Mouse (Mus musculus) cerebellum, postnatal 4 days (tissue): ENCODE measurements at regions not wholly inside any gene's neighbourhood (a gene's known extent, or its start where the extent isn't known, plus 50 kb on each side); places are given as distances from the start of the nearest gene placed in this dataset.

ENCODE experiments used
- DNase-seq, 2 experiments: peaks; one replicate each; pipeline ENCODE4 v3.0.0; 2022; ENCODE audit warnings: low spot score in 2 of 2, mixed read lengths in 1 of 2

DNA sequence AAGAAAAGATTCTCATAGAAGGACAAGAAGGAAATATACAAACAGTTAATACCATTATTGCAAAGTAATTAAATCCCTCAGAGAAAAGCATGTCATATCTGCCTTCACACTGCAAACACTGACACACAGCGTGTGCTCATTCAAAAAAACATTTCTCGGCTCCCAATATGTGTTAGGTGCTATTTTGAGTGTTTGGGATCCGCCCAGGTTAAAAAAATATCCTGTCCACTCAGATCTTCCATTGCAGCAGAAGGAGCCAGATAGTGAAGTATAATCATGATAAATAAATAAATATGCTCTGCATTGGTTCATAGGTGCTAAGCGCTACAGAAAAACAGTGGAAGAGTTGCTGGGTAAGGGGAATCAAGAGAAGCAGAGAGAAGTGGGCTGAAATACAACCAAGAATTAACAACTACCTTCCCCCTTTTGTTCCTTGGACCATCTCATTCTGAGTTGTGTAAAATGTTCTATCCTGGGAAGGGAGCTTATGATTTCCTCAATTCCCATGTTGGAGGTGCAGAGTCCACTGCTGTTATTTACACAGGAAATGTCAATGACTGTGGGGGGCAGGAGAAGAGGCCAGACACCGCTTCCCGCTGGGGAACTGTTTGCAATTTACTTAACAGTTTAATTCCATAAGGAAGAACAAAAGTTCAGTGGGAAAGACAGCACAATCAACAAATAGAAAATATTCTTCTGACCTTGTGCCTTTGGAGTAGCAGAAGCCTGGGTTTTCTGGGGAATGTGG lies 139.9 kb downstream of the Tle1 start:
- no peak for DNase-seq

DNA sequence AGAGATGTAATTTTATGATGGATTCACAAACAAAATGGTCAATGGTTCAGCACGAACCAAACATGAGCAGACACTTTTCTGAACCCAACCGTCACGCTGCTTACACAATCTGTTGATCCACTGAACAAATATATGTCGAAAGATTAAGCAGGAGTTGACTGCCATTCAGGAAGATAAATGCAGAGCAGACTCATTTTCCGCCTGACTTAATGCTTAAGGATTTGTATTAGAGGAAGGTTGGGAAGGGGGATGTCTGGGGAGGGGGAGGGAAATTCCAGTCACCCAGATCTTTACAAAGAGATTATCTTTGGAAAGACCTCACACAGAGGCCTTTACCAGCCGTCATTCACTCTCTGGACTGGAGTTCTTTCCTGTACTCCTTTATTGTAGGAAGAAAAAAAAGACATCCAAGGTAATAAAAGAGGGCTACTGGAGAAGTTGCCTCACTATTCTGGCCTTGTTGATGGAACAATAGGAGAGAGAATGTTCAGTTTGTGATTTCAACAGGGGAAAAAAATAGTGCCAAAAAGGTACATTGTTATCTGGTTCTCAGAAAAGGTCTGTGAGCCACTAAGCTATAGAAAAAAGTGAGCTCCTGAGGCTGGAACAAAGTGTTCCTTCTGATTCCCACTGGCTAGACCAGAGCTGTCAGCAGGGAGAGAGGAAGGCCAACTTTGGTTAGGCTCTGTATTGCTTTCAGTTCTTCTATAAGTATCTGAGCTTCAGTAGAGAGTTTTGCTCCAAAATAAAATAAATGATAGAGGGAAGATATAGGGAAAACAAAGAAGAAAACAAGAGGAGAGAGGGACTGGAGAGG lies 150.9 kb downstream of the Tle1 start:
- DNase-seq = no peak

DNA sequence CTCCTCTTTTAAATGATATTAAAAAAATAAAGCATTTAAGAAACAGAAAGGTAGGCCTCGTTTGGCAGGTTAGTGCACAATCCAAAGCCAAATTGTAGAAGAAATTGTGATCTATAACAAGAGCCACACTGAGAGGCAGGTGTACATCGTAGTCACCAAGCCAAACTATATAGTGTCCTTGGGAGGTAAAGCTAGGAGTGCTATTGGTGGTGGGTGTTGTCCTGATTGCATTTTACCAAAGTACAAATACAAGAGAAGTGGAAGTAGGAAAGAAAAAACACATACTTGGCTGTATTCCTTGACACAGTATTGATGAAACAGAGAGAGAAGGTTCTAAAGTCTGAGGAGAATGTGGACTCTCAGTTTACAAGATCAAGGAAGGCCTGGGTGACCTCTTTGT lies 178.6 kb downstream of the Tle1 start:
- DNase-seq = no peak

DNA sequence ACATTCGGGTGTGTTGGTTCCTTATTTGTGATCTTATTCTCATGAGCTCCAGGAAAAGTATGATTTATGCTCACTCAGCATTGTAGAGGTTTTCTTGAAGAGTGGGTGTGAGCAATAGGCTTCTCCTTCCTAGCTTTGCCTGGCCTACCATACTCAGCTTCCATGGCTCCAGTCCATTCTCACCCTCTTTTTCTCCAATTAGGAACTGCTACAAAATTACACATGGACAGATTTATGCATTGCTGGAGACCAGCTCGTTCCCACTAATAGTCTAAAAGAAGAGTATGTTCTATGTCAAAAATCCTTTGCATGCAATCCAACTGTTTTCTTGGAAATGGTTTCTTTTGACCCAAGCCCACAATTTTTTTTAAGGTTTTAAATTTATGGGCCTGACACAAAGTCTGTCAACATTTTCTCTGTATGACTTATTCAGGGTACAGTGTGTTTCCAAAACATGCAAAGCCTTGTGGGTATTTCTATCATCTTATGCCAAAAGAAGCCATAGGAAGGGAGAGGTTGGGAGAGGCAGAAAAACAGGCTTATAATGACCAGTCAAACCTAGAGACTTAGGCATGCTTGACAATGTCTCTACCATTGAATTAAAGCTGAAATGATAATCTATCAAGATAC lies 186.4 kb downstream of the Tle1 start:
- no peak for DNase-seq

DNA sequence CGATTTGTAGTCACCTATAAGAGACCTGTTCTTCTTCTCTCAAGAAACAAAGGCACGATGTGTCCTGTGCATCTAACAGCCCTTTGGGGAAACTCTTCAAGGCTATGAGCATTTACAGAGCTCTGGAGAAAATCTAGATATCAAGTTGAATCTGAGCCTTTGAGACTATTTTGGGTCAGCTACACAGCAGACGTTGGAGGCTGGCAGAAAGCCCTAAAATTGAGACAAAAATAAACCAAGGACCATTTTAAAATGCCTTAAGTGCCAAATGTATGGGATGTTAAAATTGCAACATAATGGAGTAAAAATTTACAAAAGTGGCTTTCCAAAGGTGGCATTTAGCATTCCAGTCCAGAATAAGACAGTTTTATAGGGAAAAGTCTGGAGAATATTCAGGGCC lies 187.1 kb downstream of the Tle1 start:
- DNase-seq = no peak

DNA sequence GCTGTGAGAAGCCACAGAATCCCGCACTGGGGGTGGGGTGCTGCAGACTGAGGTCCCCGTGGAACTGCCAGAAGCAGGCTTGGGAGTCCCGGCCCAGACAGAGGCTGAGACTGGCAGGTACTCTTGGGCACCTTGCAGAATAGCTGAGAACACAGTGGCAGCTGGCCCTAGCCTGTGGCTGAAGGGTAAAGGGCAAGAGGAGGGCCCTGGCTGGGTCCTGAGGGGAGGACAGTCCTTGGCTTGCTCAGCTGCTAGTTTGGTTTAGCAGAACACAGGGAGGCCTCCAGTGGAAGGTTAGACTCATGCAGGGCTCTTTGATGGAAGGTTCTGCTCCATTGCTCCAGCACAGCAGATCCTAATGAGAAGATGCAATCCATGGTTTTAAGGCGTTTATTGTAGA lies 190.4 kb downstream of the Tle1 start:
- DNase-seq = no peak

DNA sequence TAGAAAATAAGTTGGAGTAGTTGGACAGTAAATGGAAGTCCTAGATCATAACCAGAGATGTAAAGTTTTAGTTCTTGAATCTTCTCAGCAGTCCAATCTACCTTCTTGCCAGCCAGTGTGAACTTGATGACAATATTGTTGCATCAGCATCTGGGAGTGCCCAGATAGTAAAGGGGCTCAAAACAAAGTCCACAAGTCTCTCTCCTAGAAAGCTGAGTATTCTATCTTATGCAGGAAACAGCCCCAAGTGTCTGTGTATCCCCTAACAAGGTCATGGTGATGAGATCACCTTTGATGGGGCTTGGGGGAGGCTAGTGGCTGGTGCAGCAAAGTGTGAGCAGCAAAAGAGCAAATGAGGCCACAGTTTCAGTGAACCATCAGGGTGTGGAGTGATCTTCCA lies 194.8 kb downstream of the Tle1 start:
- no peak for DNase-seq

DNA sequence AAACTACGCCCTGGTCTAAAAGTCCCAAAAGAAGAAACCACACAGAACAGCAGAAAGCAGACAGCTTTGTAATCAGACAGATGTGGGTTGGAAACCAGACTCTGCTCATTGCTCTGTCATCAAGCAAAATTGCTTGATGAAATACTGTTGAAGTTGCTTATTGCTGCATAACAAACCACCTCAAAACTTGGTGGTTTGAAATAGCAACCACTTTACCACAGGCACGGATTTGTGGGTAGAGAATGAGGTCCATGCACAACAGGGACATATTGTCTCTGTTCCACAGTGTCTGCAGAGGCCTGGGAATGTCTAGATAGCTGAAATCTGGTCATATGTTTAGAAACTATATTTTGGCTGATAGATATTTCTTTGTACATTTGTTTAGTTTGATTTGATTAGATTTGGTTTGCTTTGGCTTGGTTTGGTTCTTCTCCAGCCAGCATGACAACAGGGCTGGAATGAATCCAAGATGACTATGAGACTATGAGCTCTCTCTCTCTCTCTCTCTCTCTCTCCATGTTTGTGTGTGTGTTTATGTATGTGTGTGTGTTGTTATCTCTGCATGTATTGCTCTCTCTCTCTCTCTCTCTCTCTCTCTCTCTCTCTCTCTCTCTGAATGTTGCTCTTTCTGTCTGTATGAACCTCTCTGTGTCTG lies 199.4 kb downstream of the Tle1 start:
- no peak for DNase-seq

DNA sequence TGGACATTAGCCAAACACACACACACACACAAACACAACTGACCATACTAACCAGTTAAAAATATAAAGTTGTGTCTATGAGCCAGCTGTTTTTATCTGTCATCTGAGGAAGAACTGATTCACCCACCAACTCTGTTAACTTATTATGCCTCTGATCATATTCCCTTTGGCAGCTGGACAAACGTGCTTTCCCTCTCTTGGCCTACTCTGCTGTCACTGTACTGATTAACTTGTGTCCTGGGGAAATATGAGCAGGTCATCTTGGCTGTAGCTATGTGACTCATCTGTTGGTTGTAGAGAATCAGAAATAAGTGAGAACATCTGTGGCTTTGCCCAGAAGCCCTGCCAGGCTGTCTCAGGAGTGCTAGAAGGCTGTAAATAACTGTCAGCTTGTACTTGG lies 210.9 kb upstream of the Gm11232 start:
- DNase-seq = peak in 1 of 2 experiments; percentile 0

DNA sequence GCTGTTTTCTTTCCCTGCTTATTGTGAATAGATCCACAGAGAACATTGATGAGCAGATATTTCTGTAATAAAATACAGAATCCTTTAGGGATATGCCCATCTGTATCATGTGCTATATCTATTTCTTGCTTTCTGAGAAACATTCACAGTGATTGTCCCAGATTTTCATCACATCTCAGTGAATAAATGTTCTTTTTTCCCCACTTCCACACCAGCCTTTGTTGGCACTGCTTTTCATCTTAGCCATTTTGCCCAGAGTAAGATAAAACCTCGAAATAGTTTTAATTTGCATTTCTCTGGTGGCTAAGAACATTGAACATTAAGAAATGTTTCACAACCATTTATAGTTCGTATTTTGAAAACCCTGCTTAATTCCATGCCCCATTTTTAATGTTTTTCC lies 195.7 kb upstream of the Gm11232 start:
- no peak for DNase-seq

DNA sequence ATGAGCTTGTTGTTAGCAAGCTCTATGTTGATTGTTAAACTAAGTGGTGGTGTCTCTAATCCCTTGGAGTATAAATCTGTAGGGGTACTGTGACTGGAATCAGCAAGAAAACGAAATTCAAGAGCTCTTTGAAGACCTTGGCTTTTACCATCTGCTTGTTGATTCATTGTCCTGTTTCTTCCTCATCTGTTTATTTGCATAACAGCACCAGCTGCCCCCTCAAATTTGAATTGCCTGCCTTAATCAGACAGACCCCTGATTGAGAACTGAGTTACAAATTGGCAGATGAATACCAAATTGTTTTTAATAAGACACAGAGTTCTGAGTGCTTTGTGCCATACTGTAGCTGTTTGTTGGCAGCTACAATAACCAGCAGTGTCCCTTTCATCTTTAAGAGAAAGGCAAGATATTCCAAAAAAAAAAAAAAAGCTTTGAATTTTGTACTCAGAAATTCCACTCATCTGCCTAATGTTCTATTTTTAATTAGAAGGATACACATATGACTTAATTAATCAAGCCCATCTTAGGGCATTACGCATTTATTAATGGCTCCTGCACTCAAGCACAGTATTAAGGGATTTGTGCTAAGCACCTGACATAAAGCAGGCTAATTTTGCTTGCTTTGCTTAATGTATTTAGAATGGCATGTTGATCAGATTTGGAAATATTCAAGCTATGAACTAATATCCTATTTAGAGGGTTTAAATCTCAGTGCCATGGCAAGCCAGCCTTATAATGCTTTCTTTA lies 175.6 kb upstream of the Gm11232 start:
- no peak for DNase-seq

DNA sequence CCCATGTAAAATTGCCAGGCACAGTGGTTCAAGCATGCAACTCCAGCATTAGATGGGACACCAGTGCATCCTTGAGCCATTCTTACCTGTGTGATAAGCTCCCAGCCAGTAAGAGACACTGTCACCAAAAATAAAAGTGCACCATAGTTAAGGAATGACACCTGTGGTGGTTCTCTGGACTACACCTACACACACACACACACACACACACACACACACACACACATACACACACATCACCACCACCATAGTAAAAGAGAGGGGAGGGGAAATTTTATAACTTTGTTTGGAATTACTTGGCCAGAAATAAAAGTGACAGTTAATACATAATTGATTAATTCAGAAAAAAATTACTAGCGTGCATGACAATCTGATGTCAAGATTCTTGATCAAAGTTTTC lies 175.1 kb upstream of the Gm11232 start:
- DNase-seq = no peak

DNA sequence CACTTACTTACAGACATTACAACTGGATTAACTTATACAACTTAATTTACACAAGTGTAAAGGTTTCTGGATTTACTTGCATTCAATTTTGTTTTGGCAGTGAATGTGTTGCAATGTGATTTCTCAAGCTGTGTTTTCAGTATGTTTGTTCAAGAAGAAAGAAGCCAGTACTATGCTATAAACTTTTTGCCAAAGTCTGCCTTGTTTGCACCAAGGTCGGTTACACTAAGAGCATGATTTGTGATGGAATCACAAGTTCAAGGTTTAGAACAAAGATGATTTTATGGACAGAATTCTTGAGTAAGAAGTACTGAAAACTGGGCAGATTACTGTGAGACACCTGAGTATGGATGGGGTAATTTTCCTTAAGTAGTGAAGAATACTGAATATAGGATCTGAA lies 153.8 kb upstream of the Gm11232 start:
- no peak for DNase-seq

DNA sequence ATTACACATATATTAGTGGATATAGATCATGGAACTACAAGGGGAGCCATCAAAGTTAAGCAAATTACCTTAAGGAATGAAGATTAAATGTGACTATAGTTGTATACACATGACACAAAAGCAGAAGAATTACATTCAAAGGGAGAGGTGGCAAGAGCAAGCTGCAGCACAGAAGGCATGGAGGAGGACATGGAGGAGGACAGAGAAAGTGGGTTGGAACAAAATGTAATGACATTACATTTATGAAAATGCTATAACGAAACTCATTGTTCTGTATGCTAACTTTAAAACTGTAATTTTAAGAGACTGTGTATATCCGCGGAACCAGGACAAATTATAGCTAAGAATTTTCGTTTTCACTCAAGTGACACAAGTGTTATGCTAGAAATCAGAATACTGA lies 117.9 kb upstream of the Gm11232 start:
- DNase-seq = no peak

DNA sequence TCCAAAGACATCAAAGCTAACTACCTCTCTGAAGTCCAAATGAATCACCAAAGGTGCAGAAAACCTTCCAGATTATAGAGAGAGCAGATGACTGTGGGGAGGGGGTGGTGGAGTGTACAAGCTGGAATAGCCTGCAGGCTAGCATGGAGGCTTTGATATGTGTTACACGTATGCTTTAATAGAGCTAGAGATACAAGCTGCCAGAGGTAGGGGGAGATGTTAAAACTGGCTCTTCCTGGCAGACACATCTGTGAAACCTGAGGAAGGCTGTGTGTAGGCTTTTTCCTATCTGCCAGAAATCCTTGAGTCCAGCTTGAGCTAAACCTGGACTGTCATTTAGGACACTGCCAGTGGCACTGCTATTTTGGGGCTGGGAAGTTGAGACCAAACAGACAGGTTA lies 109.2 kb upstream of the Gm11232 start:
- DNase-seq = no peak

DNA sequence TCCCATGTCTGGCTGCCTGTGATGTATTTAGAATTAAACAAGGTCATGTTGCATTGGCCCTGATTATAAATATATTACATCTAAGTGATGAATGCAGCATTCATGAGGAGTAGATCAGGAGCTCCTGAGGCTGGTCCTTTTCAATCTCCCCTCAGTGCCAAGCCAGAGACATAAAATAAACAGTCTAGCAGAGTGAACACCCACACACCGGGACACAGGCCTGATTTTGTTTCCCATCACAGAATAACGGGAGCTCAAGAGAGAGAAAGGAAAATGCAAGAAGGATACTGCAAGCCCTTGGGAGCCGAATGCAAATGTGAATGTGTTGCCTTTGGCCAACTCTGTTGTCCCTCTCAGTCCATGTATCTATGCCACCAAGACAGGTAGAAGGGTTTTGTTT lies 84.1 kb upstream of the Gm11232 start:
- no peak for DNase-seq

DNA sequence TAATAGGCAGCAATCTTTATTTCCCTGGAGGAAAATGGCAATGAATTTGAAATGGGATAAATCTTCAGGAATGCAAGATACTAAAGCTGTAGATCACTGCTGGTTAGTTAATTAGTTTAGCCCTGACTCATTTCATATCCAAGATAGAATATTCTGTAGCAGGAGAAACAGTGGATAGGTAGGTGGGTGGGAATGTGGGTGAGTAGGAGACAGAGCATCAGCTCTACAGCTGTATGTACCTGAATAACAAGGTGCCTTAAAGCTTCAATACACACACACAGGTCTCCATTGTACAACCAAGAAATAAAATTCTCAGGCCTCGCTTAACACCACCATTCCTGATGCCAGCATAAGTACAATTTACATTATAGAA lies 83.0 kb upstream of the Gm11232 start:
- no peak for DNase-seq

DNA sequence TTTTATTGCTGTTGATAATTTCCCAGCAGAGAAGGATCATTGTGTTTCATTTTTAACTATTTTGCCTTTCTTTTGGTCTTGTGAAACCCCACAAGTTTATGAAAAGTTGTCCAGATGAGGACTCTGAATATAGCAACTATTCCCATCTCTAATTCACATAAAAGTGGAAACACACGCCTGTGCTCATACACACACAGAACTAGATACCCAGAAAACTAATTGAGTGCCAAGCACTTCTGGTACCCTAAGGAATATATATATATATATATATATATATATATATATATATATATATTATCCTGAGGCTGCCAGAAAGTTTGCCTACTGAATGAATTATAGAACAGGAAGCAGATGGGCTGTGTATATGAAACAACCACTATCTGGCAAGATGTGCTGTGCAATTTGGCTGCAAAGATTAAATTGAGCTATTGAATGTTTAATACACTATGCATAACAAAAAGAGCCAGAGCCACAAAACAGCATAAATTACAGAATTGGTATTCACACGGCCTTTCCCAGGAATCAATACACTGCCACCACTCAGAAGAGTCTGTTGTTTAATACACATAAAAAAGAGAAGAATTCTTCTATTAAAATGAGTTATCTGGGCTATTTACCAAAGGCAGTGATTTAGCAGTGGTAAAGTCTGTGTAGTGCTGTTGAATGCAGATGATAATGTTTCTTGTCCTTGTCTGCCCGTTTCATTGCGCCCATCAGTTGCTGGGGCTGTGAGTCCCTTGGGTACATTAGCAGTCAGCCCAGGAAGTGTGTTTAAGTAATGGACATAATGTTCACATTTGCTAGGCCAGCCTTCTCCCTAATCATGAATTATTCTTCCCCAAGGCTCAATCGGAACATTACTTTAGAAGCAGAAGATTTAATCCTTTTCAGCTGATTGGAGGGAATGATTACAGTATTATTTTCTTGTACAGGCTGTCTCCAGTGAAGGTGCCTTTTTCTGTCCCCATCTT lies 82.3 kb upstream of the Gm11232 start:
- no peak for DNase-seq

DNA sequence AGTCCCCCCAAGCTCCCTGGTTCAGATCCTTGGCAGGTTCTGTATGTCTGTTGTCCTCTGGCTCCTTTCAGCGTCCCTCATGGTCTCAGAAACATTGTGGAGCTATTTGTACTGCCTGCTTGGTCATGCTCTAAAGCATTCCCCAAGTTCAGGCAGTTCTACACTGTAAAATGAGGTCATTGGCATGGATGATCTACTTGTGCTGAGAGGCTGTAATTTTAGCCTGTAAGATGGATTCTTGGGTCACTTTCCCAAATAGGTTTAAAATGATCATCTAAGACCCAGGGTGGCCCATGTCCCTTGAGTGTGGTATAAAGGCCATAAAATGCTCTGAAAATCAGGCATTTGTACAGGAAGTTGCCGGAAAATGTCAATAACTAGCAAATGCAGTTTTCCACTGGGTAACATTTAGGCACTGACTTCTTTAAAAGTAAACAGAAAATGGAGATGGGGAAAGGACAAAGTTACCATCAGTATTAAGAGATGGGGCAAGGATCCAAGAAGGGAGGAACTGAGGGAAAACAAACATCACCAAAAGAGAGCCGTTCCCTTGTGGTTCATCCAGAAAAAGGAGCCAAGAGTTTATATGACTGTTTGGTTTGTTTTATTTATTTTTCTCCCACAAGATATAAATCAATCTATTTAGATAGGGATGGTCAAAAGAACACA lies 81.5 kb upstream of the Gm11232 start:
- DNase-seq = no peak

DNA sequence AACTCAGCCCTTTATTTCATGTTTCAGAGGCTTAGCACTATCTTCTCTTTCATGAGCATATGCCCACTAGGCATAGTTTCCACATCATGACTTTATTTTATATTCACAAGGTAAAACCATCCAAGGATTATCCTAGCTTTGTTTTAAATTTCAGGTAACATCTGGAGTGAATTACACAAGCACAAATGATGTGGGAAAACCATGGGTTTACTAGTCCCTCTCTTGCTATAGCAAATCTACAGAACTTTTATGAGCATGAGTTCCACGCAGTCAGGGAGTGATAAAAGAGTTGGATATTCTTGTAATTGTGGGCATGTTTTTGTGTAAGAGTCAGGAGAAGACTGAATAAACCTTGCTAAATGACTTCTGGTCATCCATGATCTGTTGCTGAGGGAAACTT lies 78.0 kb upstream of the Gm11232 start:
- no peak for DNase-seq
